Mouse (Mus musculus) limb, embryonic 11.5 days (tissue): ENCODE measurements at regions not wholly inside any gene's neighbourhood (a gene's known extent, or its start where the extent isn't known, plus 50 kb on each side); places are given as distances from the start of the nearest gene placed in this dataset.

Source experiments
- ATAC-seq: fragments of 200-750 bp; cut with Nextera tagmentation; 2 replicates; pipeline ENCODE4 v1.8.0; 2017; ENCODE audit warnings: low read depth; ENCODE audit not compliant: insufficient number of reproducible peaks, low FRiP score, low TSS enrichment
- DNase-seq: peaks from one replicate; pipeline ENCODE4 v3.0.0-alpha.2; 2015; ENCODE audit warnings: low spot score
- H3K27ac ChIP-seq: fragments of 300-500 bp; sonication (generic); replicated peaks from 2 replicates; pipeline ENCODE4 v1.5.1; 2014; ENCODE audit warnings: low read depth, mild to moderate bottlenecking, low read length
- H3K27me3 ChIP-seq: fragments of 300-500 bp; sonication (generic); 2 replicates; pipeline ENCODE4 v1.6.1; 2014; ENCODE audit warnings: mild to moderate bottlenecking, low read length, mixed read lengths; ENCODE audit not compliant: control insufficient read depth, insufficient read depth
- H3K36me3 ChIP-seq: fragments of 300-500 bp; sonication (generic); 2 replicates; pipeline ENCODE4 v1.6.1; 2014; ENCODE audit warnings: mild to moderate bottlenecking, low read length, moderate library complexity, mixed read lengths; ENCODE audit not compliant: control insufficient read depth, insufficient read depth
- H3K4me1 ChIP-seq: fragments of 300-500 bp; sonication (generic); 2 replicates; pipeline ENCODE4 v1.6.1; 2014; ENCODE audit warnings: low read length, mixed read lengths; ENCODE audit not compliant: control insufficient read depth, insufficient read depth
- H3K4me2 ChIP-seq: fragments of 300-500 bp; sonication (generic); 2 replicates; pipeline ENCODE4 v1.6.1; 2014; ENCODE audit warnings: low read depth, mild to moderate bottlenecking, moderate library complexity; ENCODE audit not compliant: severe bottlenecking
- H3K4me3 ChIP-seq: fragments of 300-500 bp; sonication (generic); 2 replicates; pipeline ENCODE4 v1.5.1; 2014; ENCODE audit warnings: low read depth, low read length
- H3K9ac ChIP-seq: fragments of 300-500 bp; sonication (generic); 2 replicates; pipeline ENCODE4 v1.6.1; 2014; ENCODE audit warnings: mild to moderate bottlenecking, low read length
- H3K9me3 ChIP-seq: fragments of 300-500 bp; sonication (generic); 2 replicates; pipeline ENCODE4 v1.6.1; 2016; ENCODE audit warnings: low read length; ENCODE audit not compliant: control insufficient read depth
- WGBS: fragments of 180-500 bp; shearing (Covaris S2); extraction: QIAGEN DNeasy Blood & Tissue Kit; methylation state at CpG from one replicate; pipeline ENCODE4 v1.1.7; 2014; 5-methylcytosine and 5-hydroxymethylcytosine counted together

- Histone ChIP-seq H3K4me3 (no peak overlapping the region), H3K4me2 (no peak overlapping the region), H3K27me3 (no peaks in the 10 kb centered on the region), H3K27ac (no peak overlapping the region), H3K9me3 (no peaks in the 10 kb centered on the region), H3K4me1 (peaks cover 4% of the 10 kb centered on the region; the same call in 1 of the 2 replicates), H3K36me3 (no peaks in the 10 kb centered on the region), H3K9ac (no peak overlapping the region)
- 68% methylated on average over 2 of the region's 2 CpGs for WGBS
- no peak for ATAC-seq
- no peak for DNase-seq
Observed at GRCm38 (mm10) chr12:29118336-29118735, 366.7 kb downstream of the Eipr1 start.

- no peak for DNase-seq
- whole genome bisulfite sequencing, result 65% methylated on average over 2 of the region's 2 CpGs
- no peak overlapping the region for H3K4me2 ChIP-seq
- peaks cover 4% of the 10 kb centered on the region; the same call in 1 of the 2 replicates for H3K4me1 ChIP-seq
- no peaks in the 10 kb centered on the region for H3K9me3 ChIP-seq
- no peaks in the 10 kb centered on the region for H3K36me3 ChIP-seq
- no peak overlapping the region for H3K4me3 ChIP-seq
- ATAC-seq, result no peak
- no peak overlapping the region for H3K9ac ChIP-seq
- H3K27ac ChIP-seq, result no peak overlapping the region
- no peaks in the 10 kb centered on the region for H3K27me3 ChIP-seq
Observed at GRCm38 (mm10) chr12:29121159-29121558, 369.6 kb downstream of the Eipr1 start.

- 83% methylated on average over 4 of the region's 4 CpGs for WGBS
- Histone ChIP-seq H3K27me3 (no peaks in the 10 kb centered on the region), H3K36me3 (no peaks in the 10 kb centered on the region), H3K4me2 (no peak overlapping the region), H3K9me3 (no peaks in the 10 kb centered on the region), H3K27ac (no peak overlapping the region), H3K4me3 (no peak overlapping the region), H3K4me1 (peaks cover 4% of the 10 kb centered on the region; the same call in 1 of the 2 replicates), H3K9ac (no peak overlapping the region)
- DNase-seq, result no peak
- no peak for ATAC-seq
Observed at GRCm38 (mm10) chr12:29122931-29123330, 371.3 kb downstream of the Eipr1 start.

GRCm38 (mm10) chr12:29124079-29124668 lies 372.6 kb downstream of the Eipr1 start:
- H3K4me2 ChIP-seq, result no peak overlapping the region
- no peaks in the 10 kb centered on the region for H3K9me3 ChIP-seq
- H3K4me1 ChIP-seq, result peaks cover 4% of the 10 kb centered on the region; the same call in 1 of the 2 replicates
- H3K27ac ChIP-seq, result no peak overlapping the region
- WGBS, result 47% methylated on average over 7 of the region's 7 CpGs
- ATAC-seq, result no peak
- no peak for DNase-seq
- H3K27me3 ChIP-seq, result no peaks in the 10 kb centered on the region
- H3K9ac ChIP-seq, result no peak overlapping the region
- H3K36me3 ChIP-seq, result no peaks in the 10 kb centered on the region
- H3K4me3 ChIP-seq, result no peak overlapping the region

GRCm38 (mm10) chr12:29128844-29129243 lies 377.2 kb downstream of the Eipr1 start:
- no peaks in the 10 kb centered on the region for H3K9me3 ChIP-seq
- 44% methylated on average over 10 of the region's 10 CpGs for WGBS
- ATAC-seq (no peak), DNase-seq (peak; percentile 34)
- H3K4me2 ChIP-seq, result no peak overlapping the region
- H3K9ac ChIP-seq, result no peak overlapping the region
- H3K4me3 ChIP-seq, result no peak overlapping the region
- H3K27ac ChIP-seq, result no peak overlapping the region
- no peaks in the 10 kb centered on the region for H3K36me3 ChIP-seq
- H3K27me3 ChIP-seq, result no peaks in the 10 kb centered on the region
- H3K4me1 ChIP-seq, result no peaks in the 10 kb centered on the region

GRCm38 (mm10) chr12:29129331-29129730 lies 377.7 kb downstream of the Eipr1 start:
- Histone ChIP-seq H3K36me3 (no peaks in the 10 kb centered on the region), H3K27ac (no peak overlapping the region), H3K4me1 (no peaks in the 10 kb centered on the region), H3K4me3 (no peak overlapping the region), H3K27me3 (no peaks in the 10 kb centered on the region), H3K4me2 (no peak overlapping the region), H3K9me3 (no peaks in the 10 kb centered on the region), H3K9ac (no peak overlapping the region)
- ATAC-seq (no peak), DNase-seq (no peak)
- 72% methylated on average over 4 of the region's 4 CpGs for WGBS

GRCm38 (mm10) chr12:29134326-29134725 lies 382.7 kb downstream of the Eipr1 start:
- Histone ChIP-seq H3K27me3 (no peaks in the 10 kb centered on the region), H3K9me3 (no peaks in the 10 kb centered on the region), H3K4me3 (no peak overlapping the region), H3K9ac (no peak overlapping the region), H3K4me1 (no peaks in the 10 kb centered on the region), H3K27ac (no peak overlapping the region), H3K36me3 (no peaks in the 10 kb centered on the region), H3K4me2 (no peak overlapping the region)
- ATAC-seq, result no peak
- DNase-seq, result no peak
- WGBS, result 86% methylated on average over 2 of the region's 2 CpGs

GRCm38 (mm10) chr12:29136850-29137268 lies 385.3 kb downstream of the Eipr1 start:
- H3K4me2 ChIP-seq, result no peak overlapping the region
- no peak overlapping the region for H3K27ac ChIP-seq
- no peak for DNase-seq
- H3K4me1 ChIP-seq, result no peaks in the 10 kb centered on the region
- H3K9me3 ChIP-seq, result no peaks in the 10 kb centered on the region
- WGBS, result 76% methylated on average over 5 of the region's 5 CpGs
- no peak overlapping the region for H3K4me3 ChIP-seq
- H3K27me3 ChIP-seq, result no peaks in the 10 kb centered on the region
- no peak for ATAC-seq
- no peak overlapping the region for H3K9ac ChIP-seq
- H3K36me3 ChIP-seq, result no peaks in the 10 kb centered on the region

- Histone ChIP-seq H3K27me3 (no peaks in the 10 kb centered on the region), H3K4me1 (no peaks in the 10 kb centered on the region), H3K36me3 (no peaks in the 10 kb centered on the region), H3K9ac (no peak overlapping the region), H3K4me3 (no peak overlapping the region), H3K9me3 (no peaks in the 10 kb centered on the region), H3K27ac (no peak overlapping the region), H3K4me2 (no peak overlapping the region)
- DNase-seq (no peak), ATAC-seq (no peak)
- 79% methylated on average over 8 of the region's 8 CpGs for WGBS
Observed at GRCm38 (mm10) chr12:29137455-29137854, 385.9 kb downstream of the Eipr1 start.
